Mouse (Mus musculus): ENCODE measurements around the gene Ube2m. TPM values are rescaled to one million over a fixed set of nuclear protein-coding genes. Genes with fewer than 3 reads are reported as not detected.
A peak's percentile ranks its signal among the peaks of the same experiment; 100 is the strongest.

The Ube2m gene
- total and polyA plus RNA-seq, 2 experiments from 2014 or later, result 116 to 290 TPM

GRCm38 (mm10) chr7:13007341-13008092, 30.6 kb downstream of the Ube2m start:
- WGBS, result 56% methylated on average over 57 of the region's 57 CpGs
- no peak overlapping the region for H3K4me3 ChIP-seq (ENCODE audit: low read depth, low read length)
- ATAC-seq (ENCODE audit: insufficient read depth, low read depth) (no peak), DNase-seq (ENCODE audit: low spot score) (no peak)
- H3K4me1 ChIP-seq (ENCODE audit: control insufficient read depth, insufficient read depth), result peaks cover 6% of the 10 kb centered on the region
- 0 out of 2 replicates have a peak overlapping the region, but pooled peaks have one; percentile 47 for H3K27ac ChIP-seq (ENCODE audit: low read depth)
- no peak overlapping the region for H3K4me2 ChIP-seq (ENCODE audit: low read depth, low read length)
- TF ChIP-seq EP300 (IDR thresholded peaks at IDR 0.05; ENCODE audit: low read depth) (no peak), CTCF (IDR thresholded peaks at IDR 0.05; ENCODE audit: low read depth) (no peak)
- no peaks in the 10 kb centered on the region for H3K9me3 ChIP-seq (replicated peaks; ENCODE audit: control insufficient read depth, low read length)
- H3K9ac ChIP-seq (replicated peaks; ENCODE audit: low read depth, low read length), result no peak overlapping the region
- peaks cover 38% of the 10 kb centered on the region for H3K36me3 ChIP-seq (replicated peaks; ENCODE audit: control insufficient read depth, insufficient read depth, low read length)
- H3K27me3 ChIP-seq (ENCODE audit: control insufficient read depth, insufficient read depth, low read length), result no peaks in the 10 kb centered on the region

- no peak for TF ChIP-seq CTCF (IDR thresholded peaks at IDR 0.05; ENCODE audit: low read depth)
- TF ChIP-seq EP300 (IDR thresholded peaks at IDR 0.05; ENCODE audit: low read depth), result no peak
- H3K9me3 ChIP-seq (replicated peaks; ENCODE audit: control insufficient read depth, low read length), result no peaks in the 10 kb centered on the region
- H3K4me1 ChIP-seq (ENCODE audit: control insufficient read depth, insufficient read depth), result peaks cover 6% of the 10 kb centered on the region
- no peak for DNase-seq (ENCODE audit: low spot score)
- 70% methylated on average over 10 of the region's 10 CpGs for WGBS
- no peak overlapping the region for H3K9ac ChIP-seq (replicated peaks; ENCODE audit: low read depth, low read length)
- no peaks in the 10 kb centered on the region for H3K27me3 ChIP-seq (ENCODE audit: control insufficient read depth, insufficient read depth, low read length)
- no peak overlapping the region for H3K4me2 ChIP-seq (ENCODE audit: low read depth, low read length)
- H3K4me3 ChIP-seq (ENCODE audit: low read depth, low read length), result no peak overlapping the region
- ATAC-seq (ENCODE audit: insufficient read depth, low read depth), result no peak
- H3K27ac ChIP-seq (ENCODE audit: low read depth), result peak overlapping the region; percentile 47
- peaks cover 38% of the 10 kb centered on the region for H3K36me3 ChIP-seq (replicated peaks; ENCODE audit: control insufficient read depth, insufficient read depth, low read length)
These were observed 31.5 kb downstream of the Ube2m start for GRCm38 (mm10) chr7:13006531-13006930.

GRCm38 (mm10) chr7:13006011-13006410, 32.1 kb downstream of the Ube2m start:
- Histone ChIP-seq H3K4me1 (ENCODE audit: control insufficient read depth, insufficient read depth) (peaks cover 6% of the 10 kb centered on the region), H3K27me3 (ENCODE audit: control insufficient read depth, insufficient read depth, low read length) (no peaks in the 10 kb centered on the region), H3K27ac (ENCODE audit: low read depth) (no peak overlapping the region), H3K9ac (replicated peaks; ENCODE audit: low read depth, low read length) (no peak overlapping the region), H3K4me3 (ENCODE audit: low read depth, low read length) (no peak overlapping the region), H3K36me3 (replicated peaks; ENCODE audit: control insufficient read depth, insufficient read depth, low read length) (peaks cover 38% of the 10 kb centered on the region), H3K4me2 (ENCODE audit: low read depth, low read length) (no peak overlapping the region), H3K9me3 (replicated peaks; ENCODE audit: control insufficient read depth, low read length) (no peaks in the 10 kb centered on the region)
- ATAC-seq (ENCODE audit: insufficient read depth, low read depth) (no peak), DNase-seq (ENCODE audit: low spot score) (no peak)
- WGBS, result 89% methylated on average over 17 of the region's 17 CpGs
- TF ChIP-seq CTCF (IDR thresholded peaks at IDR 0.05; ENCODE audit: low read depth) (no peak), EP300 (IDR thresholded peaks at IDR 0.05; ENCODE audit: low read depth) (no peak)

- H3K9ac ChIP-seq (replicated peaks; ENCODE audit: low read depth, low read length), result no peak overlapping the region
- H3K36me3 ChIP-seq (replicated peaks; ENCODE audit: control insufficient read depth, insufficient read depth, low read length), result peaks cover 38% of the 10 kb centered on the region
- H3K4me1 ChIP-seq (ENCODE audit: control insufficient read depth, insufficient read depth), result no peaks in the 10 kb centered on the region
- TF ChIP-seq EP300 (IDR thresholded peaks at IDR 0.05; ENCODE audit: low read depth), result no peak
- no peak for TF ChIP-seq CTCF (IDR thresholded peaks at IDR 0.05; ENCODE audit: low read depth)
- H3K27ac ChIP-seq (ENCODE audit: low read depth), result no peak overlapping the region
- no peaks in the 10 kb centered on the region for H3K27me3 ChIP-seq (ENCODE audit: control insufficient read depth, insufficient read depth, low read length)
- H3K4me2 ChIP-seq (ENCODE audit: low read depth, low read length), result no peak overlapping the region
- 79% methylated on average over 5 of the region's 5 CpGs for WGBS
- ATAC-seq (ENCODE audit: insufficient read depth, low read depth) (no peak), DNase-seq (ENCODE audit: low spot score) (no peak)
- H3K9me3 ChIP-seq (replicated peaks; ENCODE audit: control insufficient read depth, low read length), result no peaks in the 10 kb centered on the region
- no peak overlapping the region for H3K4me3 ChIP-seq (ENCODE audit: low read depth, low read length)
These were observed 34.7 kb downstream of the Ube2m start for GRCm38 (mm10) chr7:13003380-13003779.

GRCm38 (mm10) chr7:13001584-13001983, 36.5 kb downstream of the Ube2m start:
- no peak overlapping the region for H3K27ac ChIP-seq (ENCODE audit: low read depth)
- H3K36me3 ChIP-seq (replicated peaks; ENCODE audit: control insufficient read depth, insufficient read depth, low read length), result peaks cover 22% of the 10 kb centered on the region
- H3K9ac ChIP-seq (replicated peaks; ENCODE audit: low read depth, low read length), result no peak overlapping the region
- H3K4me2 ChIP-seq (ENCODE audit: low read depth, low read length), result no peak overlapping the region
- H3K9me3 ChIP-seq (replicated peaks; ENCODE audit: control insufficient read depth, low read length), result no peaks in the 10 kb centered on the region
- H3K4me3 ChIP-seq (ENCODE audit: low read depth, low read length), result no peak overlapping the region
- WGBS, result 48% methylated on average over 1 of the region's 1 CpGs
- H3K4me1 ChIP-seq (ENCODE audit: control insufficient read depth, insufficient read depth), result no peaks in the 10 kb centered on the region
- no peaks in the 10 kb centered on the region for H3K27me3 ChIP-seq (ENCODE audit: control insufficient read depth, insufficient read depth, low read length)
- DNase-seq (ENCODE audit: low spot score) (no peak), ATAC-seq (ENCODE audit: insufficient read depth, low read depth) (no peak)
- TF ChIP-seq CTCF (IDR thresholded peaks at IDR 0.05; ENCODE audit: low read depth) (no peak), EP300 (IDR thresholded peaks at IDR 0.05; ENCODE audit: low read depth) (no peak)

GRCm38 (mm10) chr7:12998851-12999250, 39.2 kb downstream of the Ube2m start, which contains the start of gene Trim28:
Trim28 (plus strand) TSS chr7:12999114.
- TF ChIP-seq EP300 (IDR thresholded peaks at IDR 0.05; ENCODE audit: low read depth), result no peak
- TF ChIP-seq CTCF (IDR thresholded peaks at IDR 0.05; ENCODE audit: low read depth), result no peak
- Histone ChIP-seq H3K36me3 (replicated peaks; ENCODE audit: control insufficient read depth, insufficient read depth, low read length) (no peaks in the 10 kb centered on the region), H3K9ac (replicated peaks; ENCODE audit: low read depth, low read length) (no peak within 1 kb of the TSS), H3K27me3 (ENCODE audit: control insufficient read depth, insufficient read depth, low read length) (no peaks in the 10 kb centered on the region), H3K9me3 (replicated peaks; ENCODE audit: control insufficient read depth, low read length) (no peaks in the 10 kb centered on the region), H3K27ac (ENCODE audit: low read depth) (no peak within 1 kb of the TSS), H3K4me1 (ENCODE audit: control insufficient read depth, insufficient read depth) (no peaks in the 10 kb centered on the region), H3K4me3 (ENCODE audit: low read depth, low read length) (no peak within 1 kb of the TSS), H3K4me2 (ENCODE audit: low read depth, low read length) (no peak within 1 kb of the TSS)
- WGBS, result 74% methylated on average over 3 of the region's 3 CpGs
- ATAC-seq (ENCODE audit: insufficient read depth, low read depth) (no peak), DNase-seq (ENCODE audit: low spot score) (no peak)

All from heart, postnatal 0 days (tissue).